Mouse (Mus musculus) heart, postnatal 4 days (tissue): Measurements from ENCODE around the gene Acbd6. TPM values are rescaled to one million over a fixed set of nuclear protein-coding genes. Genes with fewer than 3 reads are reported as not detected.
A peak's percentile ranks its signal among the peaks of the same experiment; 100 is the strongest.

Experiments used
- DNase-seq: peaks from one replicate; pipeline ENCODE4 v3.0.0; 2021
- total RNA-seq, 2 experiments: library from RNA; stranded (reverse); gene quantifications; 2 replicates each; pipeline ENCODE4 v1.2.3; 2021

Gene Acbd6
- total RNA-seq, 2 experiments from 2014 or later: 66.1 to 67.6 TPM

DNA sequence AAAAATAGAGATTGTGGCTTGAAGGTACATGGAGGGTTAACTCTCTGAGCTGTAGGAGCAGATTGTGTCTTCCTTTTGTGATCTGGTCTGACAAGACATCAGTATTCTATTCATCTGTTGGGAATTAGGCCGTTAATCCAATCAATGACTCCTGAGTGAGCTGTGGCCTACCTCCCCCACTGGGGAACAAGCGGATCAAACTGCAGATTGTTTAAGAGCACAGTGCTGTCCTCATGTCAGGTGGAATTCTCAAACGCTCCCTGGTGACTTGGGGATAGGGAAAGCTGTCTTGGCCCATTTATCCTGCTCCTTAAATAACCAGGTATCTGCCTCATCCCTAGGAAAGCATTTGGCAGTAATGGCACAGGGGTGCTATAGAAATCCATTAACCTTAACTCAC lies 97.0 kb downstream of the Acbd6 start:
- DNase-seq: no peak

DNA sequence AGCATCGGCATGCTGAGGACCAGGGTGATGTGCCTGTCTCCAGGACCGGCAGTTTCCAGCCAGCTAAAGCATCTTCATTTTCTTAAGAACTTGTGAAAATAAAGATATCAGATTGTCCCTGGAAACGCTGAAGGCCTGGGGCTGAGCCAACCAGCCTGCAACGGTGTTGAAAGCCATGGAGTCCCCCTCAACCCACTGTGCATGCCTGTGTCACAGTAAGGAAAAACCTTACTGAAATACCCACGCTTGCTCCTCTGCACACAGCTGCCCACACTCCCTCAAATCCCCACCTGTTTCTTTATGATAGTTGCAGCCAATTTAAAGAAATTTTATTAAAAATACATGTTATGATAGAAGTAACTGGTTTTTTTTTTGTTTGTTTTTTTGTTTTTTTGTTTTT lies 98.4 kb downstream of the Acbd6 start:
- no peak for DNase-seq

DNA sequence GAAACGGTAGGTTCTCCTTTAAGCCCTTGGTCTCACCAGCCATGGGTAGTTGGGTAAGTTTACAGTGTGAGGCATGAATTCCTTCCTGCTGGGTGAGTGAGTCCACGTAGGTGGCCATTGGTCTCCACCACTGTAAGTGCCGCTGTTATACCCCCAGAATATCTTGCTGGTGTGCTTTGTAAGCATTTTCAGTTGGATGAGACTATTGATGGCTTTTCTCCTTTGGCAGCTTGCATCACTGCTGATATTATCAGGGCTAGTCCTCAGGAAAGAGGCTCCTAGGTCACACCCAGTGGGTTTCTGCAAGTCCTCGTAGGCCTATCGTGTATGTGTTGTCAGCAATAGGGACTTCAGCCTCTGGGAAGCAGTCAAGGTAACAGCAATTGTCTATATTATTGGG lies 106.1 kb downstream of the Acbd6 start:
- DNase-seq: no peak

DNA sequence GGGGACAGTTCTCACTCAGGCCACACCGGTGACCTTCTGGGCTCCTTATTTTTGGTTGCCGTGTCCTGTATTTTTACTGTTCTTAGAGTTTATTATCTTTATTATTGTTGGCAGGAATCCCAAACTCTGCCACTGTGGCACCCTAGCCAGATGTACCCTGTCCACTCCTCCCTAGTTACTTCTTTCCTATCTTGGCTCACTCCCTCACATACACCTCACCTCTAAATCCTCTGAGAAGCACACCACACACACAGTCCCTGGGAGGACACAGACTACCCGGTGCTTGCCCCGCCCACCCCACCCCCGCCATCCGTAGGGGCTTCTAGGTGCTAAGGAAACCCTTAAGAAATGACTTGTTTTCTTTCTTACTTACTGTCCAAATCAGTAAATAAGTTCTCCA lies 117.7 kb downstream of the Acbd6 start:
- DNase-seq: no peak

DNA sequence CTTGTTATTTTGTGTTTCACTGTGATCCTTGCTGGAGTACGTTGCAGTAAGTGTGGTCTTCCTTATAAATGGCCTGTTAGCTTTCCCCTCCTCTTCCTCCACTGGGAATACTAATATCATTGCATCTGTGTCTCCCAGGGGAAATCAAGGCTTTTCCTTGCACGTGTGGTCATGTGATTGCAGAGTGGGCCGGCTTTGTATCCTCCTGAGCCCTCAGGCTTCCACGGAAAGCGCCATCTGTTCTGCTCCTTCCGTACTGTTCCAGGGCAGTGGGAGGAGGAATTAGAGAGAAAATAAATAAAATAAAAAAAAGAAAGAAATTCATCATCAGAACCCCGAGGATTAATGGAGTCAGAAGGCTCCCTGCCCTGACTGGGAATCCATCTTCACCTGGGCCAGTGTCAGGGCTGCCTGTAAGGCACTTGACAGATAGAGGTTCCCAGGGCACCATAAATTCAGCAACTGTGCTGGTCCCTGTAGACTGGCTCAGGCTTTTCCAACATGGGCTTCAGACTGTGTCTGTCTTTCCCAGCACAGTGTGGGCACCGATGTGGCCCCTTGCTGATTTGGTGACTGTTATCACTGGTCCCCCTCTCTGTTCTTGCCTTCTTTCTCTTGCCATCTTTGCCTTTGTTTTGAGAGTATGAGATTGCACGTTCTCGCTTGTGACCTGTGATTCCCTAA lies 123.3 kb downstream of the Acbd6 start:
- no peak for DNase-seq

DNA sequence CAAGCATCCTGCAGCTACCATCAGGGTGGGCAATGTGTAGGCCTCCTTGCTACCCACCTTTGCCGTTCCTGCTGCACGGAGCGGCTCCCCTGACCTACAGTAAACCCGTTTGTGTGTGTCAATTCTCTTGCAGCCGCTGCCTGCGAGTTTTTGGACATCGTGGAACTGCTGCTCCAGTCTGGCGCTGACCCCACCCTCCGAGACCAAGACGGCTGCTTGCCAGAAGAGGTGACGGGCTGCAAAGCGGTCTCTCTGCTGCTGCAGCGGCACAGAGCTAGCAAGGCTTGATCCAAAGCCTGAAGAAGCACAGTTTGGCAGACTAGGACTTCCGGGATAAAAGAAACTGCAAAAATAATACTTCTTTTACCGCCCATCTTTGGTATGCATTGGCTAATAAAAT lies 128.9 kb downstream of the Acbd6 start:
- no peak for DNase-seq

DNA sequence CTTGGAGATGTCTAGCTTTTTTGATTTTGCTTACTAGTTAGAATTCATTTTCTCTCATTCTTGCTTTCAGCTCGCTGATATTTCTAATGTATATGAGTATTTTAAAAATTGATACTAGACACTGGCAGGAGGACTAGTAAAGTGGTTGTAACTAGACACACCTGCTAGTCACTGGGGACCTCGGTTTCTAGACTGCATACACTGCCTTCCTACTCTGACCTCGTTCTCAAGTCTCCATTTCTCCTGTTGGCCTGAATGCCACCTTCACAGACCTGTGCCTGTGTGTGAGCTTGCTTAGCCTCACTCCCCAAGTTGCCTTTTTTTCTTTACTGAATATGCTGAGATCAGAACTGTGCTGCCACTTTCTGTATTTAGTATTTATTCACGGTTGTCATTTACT lies 131.2 kb downstream of the Acbd6 start:
- no peak for DNase-seq

DNA sequence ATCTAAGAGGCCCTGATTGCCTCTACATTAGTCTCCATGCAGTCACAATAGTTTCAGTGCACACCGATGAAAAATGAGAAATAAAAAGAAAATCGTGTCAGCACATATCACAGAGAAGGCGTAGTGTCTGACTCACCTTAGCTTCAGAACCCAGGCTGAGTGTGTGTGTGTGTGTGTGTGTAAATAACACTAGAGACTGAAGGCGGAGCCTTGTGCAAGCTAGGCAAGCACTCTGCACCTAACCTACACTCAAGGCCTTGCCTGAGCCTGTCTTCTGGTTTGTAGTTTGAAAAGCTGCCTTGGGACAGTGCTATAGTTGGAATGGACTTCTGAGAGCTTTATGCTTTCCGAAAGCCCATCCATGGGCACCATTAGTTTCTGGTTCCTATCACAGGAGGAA lies 131.6 kb downstream of the Acbd6 start:
- no peak for DNase-seq

DNA sequence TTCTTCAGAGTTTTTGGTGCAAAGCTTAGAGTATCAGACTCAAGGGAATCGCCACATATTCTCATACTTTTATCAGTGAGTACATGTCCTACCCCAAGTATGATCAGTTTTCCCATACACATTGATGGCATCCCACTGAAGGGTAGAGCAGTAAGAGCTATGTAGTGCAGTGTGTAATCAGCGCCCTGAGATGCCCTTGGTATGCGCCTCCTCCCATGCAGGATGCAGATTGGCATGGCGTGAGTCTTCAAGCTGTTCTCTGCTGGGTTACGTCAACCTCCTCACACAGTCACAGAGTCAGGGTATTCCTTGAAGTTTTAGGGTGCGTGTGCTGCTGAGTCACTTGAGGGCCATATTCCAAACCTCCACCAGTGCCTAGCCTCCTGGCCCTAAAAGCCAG lies 134.3 kb downstream of the Acbd6 start:
- no peak for DNase-seq

DNA sequence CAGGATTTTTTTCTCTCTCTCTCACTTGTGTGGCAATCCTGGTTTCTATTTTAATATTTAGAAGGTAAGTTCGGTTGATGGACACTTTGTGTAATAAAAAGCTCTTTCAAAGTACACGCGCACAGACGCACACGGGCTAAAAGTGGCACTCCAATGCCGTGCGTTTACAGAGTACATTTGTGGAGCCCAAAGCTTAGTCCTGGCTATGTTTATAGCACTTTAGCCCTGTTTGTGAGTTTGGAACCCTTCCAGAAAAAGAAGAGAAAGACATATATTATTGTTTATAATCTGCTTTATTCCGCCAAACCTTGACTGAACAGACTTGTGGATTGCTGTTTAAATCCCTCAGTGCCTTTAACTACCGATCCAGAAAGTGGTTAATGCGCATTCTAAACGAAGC lies 135.1 kb downstream of the Acbd6 start:
- no peak for DNase-seq

DNA sequence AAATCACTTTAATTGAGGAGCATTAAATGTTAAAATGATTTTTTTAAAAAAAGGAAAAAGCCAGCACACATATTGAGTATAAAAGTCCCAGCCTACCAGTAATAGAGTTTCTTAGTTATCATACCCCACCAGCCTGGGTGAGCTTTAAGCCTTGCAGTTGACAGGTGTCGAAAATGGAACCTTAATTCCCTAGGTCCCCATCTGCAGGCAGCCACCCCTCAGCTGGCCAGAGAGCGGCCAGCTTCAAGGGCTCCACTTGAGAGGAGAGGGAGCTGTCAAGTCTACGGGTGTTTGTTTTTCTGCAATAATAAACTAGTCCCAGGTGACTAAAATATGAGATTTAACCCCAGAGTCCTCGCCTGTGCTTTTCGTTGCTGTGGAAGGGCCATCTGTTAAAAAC lies 135.5 kb downstream of the Acbd6 start:
- DNase-seq: no peak

DNA sequence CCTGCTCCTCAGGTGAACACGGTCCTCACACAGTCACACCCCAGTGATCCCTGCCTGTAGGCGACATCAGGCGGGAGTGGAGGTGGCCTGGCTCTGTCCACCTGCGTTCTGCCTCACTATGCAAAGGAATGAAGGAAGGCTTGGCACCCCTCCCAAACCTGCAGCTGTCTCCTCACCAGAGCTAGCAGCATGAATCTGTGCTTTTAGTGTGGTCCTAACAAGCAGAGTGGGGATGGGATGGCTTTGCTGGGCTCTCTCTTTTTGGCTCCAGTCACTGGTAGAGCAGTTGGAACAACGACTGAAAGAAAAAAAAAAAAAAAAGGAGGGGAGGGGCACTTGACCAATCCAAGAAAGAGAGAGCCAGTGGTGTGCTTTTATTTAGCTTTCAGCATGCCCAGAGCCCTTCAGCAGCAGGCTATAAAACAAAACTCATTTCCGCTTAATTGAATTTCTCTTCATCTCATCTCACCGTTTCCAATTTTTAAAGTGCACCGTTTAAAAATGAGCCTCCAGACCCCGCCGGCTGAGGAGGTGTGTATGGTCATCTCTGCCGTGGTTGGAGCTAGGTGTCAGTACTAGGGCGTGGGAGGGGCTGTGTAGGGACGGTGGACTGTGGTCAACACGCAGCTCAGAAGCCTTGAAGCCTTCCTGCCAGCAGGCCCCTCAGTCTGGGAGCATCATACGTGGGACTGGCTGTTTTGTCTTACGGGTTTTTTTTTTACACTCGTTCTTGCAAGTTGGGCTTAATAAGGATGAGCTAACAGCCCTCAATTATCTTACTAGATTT lies 140.6 kb downstream of the Acbd6 start:
- no peak for DNase-seq

DNA sequence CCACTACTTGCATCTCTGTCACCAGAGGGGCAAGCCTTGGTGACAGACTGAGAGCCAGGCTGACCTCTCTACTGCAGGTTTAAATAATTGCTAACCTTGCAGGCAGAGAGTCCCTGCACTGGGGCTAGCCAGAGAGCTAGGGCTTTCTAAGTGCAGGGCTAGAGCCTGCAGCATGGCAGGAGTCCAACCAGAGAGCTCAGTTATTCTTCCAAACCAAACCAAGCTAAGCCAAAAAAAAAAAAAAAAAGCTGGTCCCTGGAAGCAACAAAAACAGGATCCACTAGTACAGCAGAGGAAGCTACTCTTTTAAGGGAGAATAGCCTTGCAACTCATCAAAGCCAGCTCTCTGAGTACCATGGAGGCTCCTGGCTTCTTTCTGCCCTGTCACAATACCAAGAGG lies 143.0 kb downstream of the Acbd6 start:
- peak; percentile 29 for DNase-seq

DNA sequence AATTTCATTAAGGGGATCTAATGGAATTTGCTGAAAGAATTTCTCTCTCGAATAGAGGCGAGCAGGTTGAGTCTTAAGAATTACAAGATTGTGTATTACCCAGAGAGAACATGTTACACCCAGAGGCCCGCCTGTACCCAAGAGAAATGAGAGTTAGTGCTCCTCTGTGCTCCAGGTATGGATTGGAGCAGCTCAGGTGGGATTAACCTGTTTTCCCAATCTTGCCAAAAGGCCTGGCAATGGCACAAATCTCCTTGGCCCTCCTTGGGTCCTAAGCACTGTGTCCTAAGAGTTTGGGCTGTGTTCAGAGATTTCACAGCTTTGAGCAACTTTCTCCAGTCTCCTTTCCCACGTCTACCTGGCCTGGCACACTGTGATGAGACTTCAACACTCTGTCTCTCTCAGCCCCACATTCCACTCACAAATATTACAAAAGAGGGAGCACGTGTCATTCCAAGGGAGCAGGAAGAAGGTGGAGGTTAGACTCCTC lies 145.3 kb downstream of the Acbd6 start:
- no peak for DNase-seq

DNA sequence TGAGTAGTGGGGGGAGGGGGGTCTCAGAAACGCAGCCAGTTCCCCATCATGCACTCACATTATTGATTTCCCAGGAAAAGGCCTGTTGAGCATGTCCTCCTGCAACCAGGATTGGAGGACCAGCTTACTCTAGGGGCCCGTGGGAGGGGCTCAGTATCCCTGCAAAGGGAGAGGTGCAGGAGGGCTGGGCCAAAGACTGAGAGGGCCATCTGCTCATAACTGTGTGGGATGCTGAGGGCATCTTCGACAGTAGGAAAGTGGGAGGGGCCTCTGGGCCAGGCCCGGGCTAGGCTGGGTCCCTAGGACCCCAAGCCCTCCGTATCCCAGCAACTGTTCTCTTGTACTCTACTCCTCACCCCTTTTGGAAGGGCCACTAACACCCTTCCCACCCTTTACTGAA lies 146.3 kb downstream of the Acbd6 start:
- DNase-seq: no peak

DNA sequence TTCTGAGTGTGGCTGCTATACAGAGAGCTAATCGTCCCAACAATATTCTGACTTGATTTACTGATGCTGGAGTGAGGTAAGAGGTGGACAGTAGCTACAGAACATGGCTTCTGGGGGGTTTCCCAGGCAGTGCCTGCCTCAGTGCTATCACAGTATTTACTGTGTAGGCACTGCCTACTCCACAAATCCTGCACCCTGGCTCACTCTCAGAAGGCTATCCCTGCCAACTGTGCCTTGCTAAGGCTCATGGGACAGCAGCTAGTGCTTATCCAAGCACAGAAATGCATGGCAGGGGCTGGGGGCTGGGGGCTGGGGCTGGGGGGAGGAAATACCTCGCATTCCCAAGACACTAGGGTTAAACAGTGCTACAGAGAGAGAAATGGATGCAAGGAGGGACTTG lies 155.4 kb downstream of the Acbd6 start:
- DNase-seq: no peak

DNA sequence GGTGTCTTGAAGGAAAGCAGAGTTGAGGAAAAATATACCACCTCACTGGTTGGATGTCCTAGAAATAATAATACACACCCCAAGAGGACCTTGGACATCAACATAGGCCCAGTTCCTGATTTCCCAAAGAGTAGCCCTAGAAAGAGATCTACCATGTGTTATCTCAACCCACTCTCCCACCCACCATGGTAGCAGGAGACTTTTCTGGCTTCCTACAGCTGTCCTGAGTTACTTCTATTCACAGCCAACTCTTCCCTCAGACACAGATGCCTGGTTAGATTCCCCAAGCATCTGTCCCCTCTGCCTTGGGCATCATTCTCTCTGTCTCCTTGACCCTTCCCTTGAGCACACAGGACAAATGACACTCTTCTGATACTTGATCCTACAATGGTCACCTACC lies 157.4 kb downstream of the Acbd6 start:
- no peak for DNase-seq

DNA sequence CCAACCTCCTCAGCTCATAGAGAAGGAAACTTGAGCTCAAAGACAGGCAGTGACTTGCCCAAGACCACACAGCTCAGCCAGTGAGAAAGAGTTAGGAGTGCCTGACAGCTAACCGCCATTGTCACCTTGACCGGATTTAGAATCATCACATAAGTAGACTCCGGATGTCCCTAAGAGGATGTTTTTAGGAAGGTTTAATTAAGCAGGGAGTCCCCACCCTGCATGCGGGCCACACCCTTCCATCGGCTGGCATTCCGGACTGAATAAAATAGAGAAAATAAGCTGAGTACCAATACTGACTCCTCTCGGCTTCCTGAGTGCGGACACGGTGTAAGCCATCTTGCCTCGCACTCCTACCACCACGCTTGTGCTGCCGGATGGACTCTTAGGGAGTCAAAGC lies 159.4 kb downstream of the Acbd6 start:
- DNase-seq: no peak

DNA sequence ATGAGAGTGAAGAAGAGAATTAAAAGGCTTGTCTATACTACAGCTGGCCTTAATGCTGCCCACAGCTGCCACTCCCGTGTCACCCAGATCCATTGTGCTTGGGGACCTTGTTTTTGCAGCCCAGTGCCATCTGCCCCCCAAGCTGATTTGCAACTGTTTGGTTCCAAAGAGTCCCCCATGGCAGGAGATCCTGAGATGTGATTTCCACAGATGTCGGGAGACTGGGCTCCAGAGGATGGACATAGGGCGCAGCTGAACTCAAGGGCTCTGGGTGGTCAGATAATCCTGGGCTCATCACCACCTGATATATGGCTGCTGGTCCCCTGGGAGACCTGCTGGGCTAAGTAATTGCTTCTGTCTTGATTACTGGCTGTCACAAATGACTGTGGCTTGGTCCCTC lies 160.9 kb downstream of the Acbd6 start:
- no peak for DNase-seq

DNA sequence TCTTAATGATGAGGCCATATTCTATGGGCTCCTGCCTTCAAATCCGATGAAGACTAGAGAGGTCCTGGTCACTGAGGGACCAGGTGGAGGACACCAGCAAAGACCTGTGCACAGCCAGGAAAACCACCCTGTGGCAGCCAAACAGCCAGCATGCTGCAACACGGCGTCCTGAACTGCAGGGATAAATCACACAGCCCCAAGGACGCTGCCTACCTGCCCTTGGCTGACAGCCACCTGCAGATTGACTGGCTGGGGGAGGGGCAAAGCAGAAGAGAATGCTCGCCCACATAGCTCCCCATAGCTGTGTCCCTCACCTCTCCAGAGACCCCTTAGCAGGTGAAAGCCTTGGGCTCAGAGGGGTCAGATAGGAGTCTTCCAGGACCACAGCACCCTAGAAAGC lies 162.1 kb downstream of the Acbd6 start:
- DNase-seq: no peak

DNA sequence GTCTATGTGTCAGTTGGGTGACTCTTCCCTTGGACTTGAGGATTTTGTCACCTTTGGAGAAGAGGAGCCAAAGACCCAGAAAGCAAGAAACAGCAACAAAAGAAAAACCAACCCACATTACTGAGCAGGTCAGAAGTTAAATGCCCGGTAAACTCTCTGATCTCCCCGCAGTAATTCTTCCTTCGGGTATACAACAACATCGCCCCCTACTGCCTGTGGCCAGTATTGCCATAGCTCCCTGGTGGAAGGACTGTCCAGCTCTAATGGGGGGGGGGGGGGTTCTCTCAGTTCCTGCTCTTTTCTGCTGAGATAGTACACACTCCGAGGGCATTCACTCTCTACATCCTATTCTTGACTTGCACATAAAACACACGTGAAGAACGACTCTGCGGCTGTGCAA lies 163.5 kb downstream of the Acbd6 start:
- DNase-seq: peak; percentile 68

DNA sequence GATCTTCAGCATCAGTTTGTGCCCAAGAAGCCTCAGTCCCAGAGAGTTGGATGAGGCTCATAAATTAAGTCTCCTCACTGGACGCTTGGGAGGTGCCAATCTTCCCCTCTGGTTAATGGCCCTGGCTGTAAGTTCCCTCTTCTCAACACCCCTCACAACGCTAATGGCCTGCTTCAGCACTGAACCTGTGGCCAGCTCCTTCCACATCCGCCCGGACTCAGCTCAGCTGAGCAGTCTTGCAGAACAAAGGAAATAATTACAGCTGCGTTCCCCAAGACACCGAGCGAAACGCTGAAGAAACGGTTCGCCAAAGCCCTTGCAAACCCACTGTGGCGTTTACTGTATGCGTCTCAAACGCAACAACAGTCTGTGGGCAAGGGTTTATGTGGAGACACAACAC lies 164.3 kb downstream of the Acbd6 start:
- DNase-seq: peak; percentile 75

DNA sequence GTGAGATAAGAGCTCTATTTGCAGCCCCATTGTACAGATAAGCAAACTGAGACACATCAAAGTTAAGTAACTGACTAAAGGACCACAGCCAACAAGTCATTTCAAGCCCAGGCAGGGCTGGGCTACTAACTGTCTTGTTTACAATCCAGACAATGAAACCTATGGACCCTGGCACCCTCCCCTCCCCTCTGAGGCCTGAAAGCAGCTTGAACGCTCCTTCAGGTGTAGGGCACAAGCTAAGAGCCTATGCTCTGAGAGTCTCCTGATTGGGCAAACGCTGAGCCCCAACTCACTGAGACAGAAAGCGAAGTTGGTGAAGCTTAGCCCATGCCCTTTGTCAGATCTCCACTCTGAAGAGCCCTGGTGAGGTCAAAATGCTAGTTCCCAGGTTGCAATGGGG lies 166.4 kb downstream of the Acbd6 start:
- DNase-seq: no peak

DNA sequence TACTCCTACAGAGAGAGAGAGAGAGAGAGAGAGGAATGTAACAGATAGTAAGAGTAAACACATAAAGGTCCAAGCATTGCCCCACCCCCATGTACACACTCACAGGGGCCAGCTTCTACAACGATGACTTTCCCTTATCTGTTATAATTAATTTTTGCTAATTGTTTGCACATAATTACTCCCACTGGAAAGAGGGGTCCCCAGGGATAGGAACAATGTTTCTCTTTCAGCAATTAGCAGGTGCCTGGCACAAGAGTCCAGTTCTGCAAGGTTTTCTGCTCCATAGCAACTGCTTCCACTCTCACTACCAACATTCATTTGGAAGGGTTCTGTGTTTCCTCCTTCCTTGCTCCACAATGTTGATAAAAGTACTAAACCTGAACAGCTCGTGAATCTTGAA lies 168.0 kb downstream of the Acbd6 start:
- DNase-seq: no peak
